Mouse (Mus musculus): ENCODE results near the gene Dclk2. TPM values are rescaled to one million over a fixed set of nuclear protein-coding genes. Genes with fewer than 3 reads are reported as not detected.

Gene Dclk2
- total RNA-seq (2021) = 10 to 100 TPM; 60.7 to 60.9 TPM
- long read RNA-seq, experiment 1, partial matches to known transcripts = 4 of 52 reads
- long read RNA-seq, experiment 1, other reads (novel, unspliced or antisense) = 47 of 52 reads
- long read RNA-seq, experiment 2, partial matches to known transcripts = 4 of 34 reads
- long read RNA-seq, experiment 2, other reads (novel, unspliced or antisense) = 28 of 34 reads

DNA sequence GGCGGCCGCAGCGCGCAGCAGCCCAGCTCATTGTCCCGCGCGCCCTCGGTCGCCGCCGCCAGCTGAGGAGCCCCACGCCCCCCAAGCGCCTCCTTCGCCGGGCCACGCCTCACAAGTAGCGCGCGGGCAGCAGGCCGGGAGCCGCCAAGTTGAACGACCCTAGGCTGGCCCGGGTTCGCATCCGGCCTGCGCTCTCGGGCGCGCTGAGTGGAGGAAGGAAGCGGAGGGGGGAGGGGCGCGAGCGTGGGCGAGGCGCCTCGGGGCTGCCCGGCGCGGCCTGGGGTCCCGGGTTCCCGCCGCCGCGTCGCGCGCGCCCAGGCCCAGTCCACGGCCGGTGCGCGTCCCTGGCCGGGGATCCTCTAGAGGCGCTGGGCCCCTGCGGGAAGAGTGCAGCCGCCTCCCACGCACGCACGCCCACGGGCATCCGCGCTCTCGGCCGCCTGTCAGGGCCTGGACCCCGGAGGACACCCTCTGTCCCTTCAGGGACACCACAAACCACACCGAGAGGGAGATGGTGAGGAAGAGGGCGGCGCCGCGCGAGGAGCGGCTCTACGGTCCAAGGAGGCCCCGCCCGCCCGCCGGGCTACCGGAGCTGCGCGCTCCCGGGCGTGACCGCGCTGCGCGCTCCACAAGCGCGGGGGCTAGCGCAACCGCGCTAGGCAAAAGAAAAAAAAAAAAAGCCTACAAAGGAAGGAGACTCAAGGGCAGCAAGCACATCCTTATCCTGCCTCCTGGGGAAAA, at the start of gene Dclk2:
Gene Dclk2, minus strand, starts transcription at position 510 of the 741 bp plus-strand sequence.
- peak; percentile 72 to 85 for DNase-seq (ENCODE audit: low spot score in 2 of 2)

DNA sequence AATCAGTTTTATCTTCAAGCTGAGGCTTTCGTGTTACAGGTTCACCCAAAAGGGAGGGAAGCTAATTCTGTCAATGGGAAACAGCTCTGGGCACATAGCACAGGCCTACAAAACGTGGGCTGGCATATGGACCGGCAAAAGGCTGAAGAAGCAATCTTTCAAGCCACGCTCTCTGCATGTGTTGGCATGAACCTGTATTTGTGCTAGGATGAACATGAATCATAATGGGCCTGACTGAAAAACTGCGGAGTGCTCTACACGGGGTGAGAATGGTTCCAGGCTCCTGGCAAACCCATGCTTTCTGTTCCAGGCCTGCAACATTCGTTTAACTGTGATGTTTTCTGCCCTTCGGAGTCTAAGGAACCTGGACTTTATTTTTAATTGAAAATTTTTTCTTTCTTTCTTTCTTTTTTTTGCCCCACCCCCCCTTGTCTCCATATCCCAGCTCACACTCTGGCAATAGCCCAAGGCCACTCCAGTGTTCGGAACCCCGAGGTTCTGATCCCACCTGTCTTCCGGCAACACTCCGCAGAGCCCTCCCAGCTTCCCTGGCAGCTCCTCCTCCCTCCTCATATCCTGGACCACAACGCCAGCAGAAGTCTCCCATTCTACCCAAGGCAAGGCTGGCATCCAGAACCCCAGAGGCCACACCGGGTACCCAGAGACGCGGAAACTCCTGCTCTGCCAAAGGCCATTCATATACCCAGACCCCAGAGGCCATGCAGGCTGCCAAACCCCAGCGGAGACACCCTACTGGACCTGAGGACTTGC, 42.2 kb upstream of the Dclk2 start:
- DNase-seq (ENCODE audit: low spot score in 2 of 2) = no peak

DNA sequence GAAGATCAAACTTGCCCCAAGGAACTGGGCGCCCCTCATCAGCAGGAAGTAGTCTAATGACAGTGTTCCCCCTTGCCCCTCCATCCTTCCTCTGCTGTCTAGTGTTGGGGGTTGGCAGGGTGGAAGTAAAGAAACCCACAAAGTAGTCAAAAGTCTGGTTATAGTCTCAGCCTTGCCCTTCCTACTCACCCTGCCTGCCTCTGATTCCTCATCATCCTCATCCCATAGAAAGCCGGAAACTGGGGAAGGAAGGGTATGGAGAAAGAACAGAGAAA, 40.7 kb upstream of the Dclk2 start:
- DNase-seq (ENCODE audit: low spot score in 2 of 2) = no peak

DNA sequence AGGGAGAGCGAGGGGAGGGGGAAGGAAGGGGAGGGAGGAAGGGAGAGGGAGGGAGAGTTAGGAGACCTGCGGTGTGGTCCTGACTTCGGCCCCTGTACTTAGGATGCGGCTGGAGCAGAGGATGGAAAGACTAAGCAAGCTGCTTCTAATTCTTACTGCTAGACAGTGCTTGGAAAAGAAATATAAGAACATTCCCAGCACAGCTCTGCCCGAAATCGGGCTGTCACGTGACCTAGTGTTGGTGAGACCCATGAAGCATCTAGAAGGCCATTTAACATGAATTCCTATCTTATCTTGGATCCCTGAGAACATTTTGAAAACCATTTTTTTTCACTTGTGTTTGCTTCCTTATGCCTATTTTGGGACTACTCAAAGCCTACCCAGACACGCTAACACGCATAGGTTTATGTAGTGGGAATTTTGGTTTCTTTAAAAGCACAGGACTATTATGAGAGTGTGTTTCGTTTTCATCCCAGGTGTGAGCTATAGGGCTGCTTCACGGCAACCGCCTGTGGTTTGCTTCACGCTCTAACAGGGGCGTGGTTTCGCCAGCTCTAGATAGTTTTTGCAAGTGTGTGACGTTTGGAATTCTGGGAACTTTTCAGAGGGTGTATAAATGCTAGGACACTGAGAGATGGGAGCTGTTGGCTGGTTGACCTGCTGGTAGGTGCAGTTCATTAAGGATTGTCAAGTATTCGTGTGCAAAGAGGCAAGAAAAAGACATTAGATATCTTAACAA, 40.2 kb upstream of the Dclk2 start:
- DNase-seq (ENCODE audit: low spot score in 2 of 2) = no peak

DNA sequence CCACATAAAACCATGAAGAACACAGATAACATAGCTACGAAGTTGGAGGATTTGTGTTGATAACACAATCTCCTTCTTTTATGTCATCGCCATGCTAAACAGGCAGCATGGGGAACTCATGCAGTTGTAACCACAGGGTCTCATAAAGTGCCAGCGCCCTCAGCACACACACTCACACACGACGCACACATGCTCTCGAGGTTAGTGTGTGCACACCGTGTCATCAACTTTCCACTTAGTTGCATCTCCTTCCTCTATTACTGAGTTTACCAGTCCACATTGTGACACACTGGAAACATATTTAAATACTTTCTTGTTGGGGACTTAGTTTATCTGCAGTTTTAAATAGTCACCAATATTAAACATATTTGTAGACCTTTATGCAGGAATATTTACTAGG, 38.4 kb upstream of the Dclk2 start:
- DNase-seq (ENCODE audit: low spot score in 2 of 2) = no peak

DNA sequence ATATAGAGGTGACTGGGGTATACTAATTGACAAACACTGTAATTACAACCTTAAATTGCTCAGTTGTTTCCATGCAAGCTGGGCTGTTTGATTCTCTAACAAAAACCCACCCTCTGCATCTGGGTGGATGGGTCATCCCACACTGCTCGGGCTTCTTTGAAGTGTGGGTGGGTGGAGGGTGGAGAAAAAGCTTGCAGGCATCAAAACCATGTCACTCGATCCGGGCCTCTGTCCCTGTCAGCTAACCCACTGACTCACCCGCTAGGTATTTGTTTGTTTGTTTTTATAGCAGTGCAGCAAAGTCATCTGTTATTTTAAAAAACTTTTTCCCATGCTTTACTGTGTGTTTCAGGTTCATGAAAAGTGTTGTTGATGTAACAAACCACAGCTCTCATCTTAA, 34.7 kb upstream of the Dclk2 start:
- DNase-seq (ENCODE audit: low spot score in 2 of 2) = no peak

DNA sequence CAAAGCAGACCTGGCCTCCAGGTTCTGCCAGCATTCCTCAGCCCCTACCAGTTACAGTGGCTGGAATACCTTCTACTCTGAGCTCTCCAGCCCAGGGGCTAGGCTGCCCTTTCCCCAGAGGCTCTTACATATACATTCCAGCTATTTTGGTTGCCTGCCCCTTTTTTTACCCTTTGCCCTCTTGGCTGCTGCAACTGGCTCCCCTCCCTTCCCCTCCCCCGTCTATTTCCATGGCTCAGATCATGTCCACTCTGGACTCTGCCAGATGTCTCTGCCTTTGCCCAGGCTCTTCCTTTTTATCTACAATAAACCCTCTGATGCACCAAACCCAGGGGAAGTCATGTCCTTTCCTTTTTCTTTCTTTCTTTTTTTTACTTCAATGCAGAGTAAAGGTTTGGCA, 33.9 kb upstream of the Dclk2 start:
- DNase-seq (ENCODE audit: low spot score in 2 of 2) = no peak

DNA sequence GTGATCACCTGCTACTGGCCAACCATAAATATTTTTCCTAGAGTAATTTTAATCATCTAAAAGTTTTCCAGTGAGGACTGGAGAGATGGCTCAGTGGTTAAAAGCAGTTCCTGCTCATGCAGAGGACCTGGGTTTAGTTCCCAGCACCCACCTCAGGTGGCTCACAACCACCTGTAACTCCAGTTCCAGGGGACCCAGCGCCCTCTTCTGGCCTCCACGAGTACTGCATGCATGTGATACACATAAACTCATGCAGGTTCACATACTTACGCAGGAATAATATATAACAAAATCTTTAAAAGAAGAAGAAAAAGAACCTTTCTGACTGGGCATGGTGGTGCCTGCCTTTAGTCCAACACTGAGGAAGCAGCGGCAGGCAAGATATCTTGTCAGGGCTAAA, 33.2 kb upstream of the Dclk2 start:
- no peak for DNase-seq (ENCODE audit: low spot score in 2 of 2)

DNA sequence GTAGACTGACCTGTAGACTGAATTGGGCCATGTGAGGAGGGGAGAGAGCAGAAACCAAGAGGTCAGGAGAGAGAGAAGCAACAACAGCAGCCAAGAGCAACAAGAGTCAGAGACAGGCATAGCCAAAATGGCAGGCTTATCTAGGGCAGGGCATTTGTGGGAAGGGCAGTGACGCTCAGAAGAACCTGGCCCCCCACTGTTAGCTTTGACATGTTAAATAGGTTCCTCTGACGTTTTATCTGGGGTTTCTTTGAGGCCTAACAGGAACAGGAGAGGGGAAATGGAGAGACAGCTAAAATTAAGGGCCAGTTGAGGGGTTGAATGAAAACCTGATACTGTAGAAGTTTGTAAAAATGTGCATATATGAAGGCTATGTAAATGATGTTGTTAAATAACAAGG, 30.0 kb upstream of the Dclk2 start:
- DNase-seq (ENCODE audit: low spot score in 2 of 2) = no peak

DNA sequence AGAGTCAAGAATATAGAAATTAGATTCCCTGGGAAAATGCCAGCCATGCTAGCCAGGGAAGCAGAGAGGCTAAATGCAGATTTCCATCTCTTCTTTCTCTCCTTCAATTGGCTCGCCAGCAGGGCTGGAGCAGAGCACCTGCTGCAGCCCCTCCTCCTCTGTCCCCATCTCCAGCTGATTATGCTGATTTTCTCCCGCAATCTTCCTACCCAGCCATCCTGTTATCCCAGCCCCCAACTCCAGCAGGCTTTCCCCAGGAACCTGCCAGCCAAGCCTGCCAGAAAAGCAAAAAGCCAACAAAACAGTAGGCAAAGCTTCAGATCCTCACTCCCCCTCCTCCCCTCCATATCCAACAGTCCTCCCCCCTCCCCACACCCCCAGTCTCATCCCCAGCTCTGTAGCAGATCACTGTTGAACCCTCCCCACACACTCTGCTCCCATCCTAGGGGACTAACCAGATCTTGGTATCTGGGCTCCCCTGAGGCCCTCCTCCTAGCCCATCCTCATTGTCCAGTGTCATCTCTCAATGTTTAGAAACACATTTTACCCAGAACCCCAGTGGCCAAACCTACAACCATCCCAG, 15.7 kb upstream of the Dclk2 start:
- DNase-seq (ENCODE audit: low spot score in 2 of 2) = peak in 1 of 2 experiments; percentile 31

DNA sequence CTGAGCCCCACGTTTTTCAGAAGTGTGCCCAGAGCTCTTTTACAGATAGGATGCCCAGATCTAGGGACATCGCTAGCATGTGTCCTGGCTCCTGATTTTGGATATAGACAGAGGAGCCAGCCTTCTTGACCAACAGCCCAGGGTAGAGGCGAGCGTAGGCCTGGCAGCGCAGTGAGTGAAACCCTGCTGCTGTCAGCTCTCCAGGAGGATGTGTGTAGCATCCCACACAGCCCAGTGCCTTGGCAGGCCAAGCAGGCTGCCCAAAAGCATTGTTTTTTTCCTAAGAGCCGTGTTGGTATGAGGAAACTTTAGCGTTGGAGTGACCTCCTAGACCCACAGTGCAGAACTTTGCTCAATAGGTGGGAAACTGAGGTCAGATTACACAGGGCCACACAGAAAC, 12.8 kb upstream of the Dclk2 start:
- DNase-seq (ENCODE audit: low spot score in 2 of 2) = no peak

DNA sequence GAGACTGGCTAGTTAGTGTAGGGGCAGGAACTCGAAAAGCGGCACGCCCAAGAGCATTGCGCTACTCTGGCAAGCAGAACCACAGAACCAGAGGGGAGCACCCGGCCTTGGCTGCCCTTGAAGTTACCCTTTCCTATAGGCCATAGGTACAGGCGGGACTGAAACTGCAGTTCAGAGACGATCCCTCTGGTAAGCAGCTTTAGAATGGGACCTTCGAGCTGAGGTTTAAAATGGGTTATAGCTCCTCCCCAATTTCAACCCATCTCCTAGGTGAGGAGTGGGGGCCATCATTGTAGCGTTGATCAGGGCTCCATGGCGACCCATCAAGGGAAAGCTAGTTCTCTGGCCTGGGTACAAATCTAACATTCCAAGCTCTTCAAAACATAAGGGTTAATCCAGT, 3.0 kb upstream of the Dclk2 start:
- no peak for DNase-seq (ENCODE audit: low spot score in 2 of 2)

DNA sequence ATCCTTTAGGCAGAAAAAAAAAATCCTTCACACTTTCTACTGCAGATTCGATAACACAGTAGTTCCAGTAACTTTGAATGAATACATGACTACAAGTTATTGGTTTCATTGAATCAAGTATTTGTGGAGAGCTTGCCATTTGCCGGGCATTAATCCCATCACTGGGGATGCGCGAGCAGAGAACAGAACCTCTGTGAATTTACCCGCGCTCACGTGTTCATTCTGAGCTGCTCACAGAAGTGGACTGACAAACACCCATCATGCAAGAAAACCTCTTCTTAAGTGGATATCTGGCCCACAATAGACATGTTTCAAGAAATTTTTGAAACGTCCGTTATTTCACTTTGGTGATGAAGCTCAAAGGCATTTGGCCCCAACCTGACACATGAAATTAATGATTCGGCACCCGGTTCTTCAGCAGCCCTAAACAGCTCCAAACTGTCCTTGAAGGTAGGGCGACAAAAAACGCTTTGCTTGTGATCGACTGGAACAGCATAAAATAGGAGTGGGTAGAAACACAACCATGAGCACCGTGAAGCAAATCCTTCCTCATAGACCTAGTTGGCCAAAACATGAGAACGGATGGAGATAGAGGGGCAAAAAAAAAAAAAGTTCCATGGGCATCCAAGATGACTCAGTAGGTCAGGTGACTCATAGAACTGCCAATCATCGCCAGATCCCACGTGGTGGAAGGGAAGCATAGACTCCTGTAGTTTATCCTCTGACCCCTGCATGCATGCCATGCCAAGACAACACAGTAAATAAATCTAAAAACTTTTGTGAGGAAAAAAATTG, 726 bp upstream of the Dclk2 start:
- peak in 1 of 2 experiments; percentile 17 for DNase-seq (ENCODE audit: low spot score in 2 of 2)

DNA sequence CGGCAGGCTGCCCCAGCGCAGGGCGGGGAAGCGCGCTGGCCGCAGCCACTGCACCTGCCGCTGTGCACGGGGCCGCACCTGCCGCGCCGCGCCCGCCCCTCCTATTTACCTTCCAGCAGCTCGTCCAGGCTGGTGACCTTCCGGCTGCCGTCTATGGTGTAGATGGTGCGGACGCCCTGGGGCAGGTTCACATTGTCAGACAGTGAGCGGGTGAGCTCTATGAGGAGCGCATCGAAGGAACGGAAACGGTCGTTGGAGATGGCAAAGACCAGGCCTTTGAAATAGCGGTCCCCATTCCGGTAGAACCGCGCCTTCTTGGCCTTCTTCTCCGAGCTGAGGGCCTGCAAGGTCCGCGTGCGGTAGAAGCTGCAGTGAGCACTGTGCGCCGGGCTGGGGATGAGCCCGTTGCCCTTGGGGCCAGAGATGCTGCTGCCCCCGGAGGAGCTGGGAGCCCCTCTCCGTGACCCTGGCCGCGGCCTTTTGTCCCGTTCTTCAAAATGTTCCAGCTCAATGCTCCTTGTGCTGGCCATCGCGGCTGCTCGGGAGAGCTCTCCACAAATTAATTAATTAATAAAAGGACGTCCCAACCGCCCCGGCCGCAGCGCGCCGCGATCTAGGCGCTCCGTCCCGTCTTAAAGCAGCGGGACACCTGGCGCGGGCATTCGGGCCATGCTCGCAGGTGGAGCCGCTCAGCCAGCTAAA, 860 bp downstream of the Dclk2 start:
- DNase-seq (ENCODE audit: low spot score in 2 of 2) = peak; percentile 23 to 33

DNA sequence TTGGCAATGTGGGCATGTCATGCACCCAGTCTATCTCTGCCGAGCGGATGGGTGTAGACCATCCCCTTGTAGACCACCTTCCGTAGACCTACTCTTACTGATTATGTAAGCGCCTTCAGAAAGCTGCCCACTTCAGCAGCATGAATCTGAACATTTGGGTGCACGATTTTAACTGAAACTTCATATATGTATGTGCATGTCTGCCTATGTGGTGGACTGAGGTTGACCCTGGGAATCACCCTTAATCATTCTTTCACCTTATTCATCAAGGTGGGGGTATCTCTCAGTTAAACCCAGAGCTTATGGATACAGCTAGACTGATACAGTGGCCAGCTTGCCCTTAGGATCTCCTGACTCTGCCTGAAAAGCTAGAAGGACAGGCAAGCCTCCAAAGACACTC, 3.6 kb downstream of the Dclk2 start:
- DNase-seq (ENCODE audit: low spot score in 2 of 2) = no peak

DNA sequence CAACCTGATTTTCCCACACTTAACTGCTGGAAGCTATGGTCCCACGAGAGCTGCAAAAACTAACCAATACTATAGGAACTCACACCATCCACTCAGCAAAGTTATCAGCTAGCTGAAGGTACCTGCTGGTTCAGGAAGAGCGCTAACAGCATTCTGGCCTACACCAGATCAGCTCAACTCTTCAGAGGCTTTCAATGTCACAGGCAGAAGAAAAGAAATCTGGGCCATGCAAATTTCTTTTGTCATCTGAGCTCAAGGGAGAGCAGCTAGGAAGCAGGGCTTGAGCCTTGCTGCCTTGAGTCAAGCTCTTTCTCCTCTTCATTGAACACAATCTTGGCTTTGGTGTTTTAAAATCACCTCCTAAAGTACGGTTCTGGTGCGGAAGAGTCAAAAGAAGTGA, 4.0 kb downstream of the Dclk2 start:
- DNase-seq (ENCODE audit: low spot score in 2 of 2) = no peak

DNA sequence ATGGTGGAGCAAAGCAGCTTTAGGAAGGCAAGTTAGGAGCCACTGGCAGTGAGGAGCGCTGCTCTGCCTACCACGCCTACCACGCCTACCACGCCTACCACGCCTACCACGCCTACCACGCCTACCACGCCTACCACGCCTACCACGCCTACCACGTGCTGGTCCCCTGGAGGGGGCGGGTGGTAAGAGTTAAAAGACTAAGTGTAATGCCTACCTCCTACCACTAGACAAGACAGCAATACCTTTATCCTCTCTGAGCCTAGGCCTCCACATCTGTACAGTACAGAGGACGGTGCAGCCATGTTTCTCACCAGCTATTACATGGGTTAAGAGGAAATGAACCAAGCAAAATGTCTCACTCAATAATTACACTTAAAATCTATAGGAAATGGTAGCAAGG, 5.4 kb downstream of the Dclk2 start:
- no peak for DNase-seq (ENCODE audit: low spot score in 2 of 2)

DNA sequence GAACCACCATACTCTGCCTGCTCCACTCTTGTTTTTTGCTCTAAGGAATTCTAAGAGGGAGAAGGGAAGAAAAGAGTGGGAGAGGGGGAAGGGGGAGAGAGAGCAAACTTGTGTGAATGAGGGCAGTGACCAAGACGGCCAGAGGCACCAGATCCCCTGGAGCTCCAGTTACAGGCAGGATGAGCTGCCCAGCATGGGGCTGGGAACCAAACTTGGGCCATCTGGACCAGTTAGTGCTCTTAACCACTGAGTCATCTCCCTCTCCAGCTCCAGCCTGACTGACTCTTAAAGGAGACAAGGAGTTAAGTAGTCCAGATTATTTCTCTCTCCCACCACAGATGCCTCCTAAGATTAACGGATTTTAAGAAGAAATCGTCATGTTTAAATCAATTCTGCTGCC, 6.3 kb downstream of the Dclk2 start:
- no peak for DNase-seq (ENCODE audit: low spot score in 2 of 2)

DNA sequence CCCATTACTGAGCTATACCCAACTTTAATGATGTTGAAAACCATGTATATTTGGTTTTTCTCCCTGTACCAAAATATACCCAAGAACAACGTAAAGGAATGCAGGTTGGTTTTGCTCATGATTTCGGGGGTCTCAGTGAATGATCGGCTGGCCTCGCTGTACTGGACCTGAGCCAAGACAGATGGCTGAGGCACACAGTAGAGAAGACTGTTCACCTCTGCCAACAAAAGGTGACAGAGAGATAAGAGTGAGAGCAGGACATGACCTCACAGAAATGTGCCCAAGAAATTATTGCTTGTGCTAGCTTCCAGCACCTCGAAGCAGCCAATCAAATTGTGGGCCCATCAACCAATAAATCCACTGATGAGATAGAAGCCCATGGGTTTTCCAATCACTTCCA, 22.3 kb downstream of the Dclk2 start:
- no peak for DNase-seq (ENCODE audit: low spot score in 2 of 2)

DNA sequence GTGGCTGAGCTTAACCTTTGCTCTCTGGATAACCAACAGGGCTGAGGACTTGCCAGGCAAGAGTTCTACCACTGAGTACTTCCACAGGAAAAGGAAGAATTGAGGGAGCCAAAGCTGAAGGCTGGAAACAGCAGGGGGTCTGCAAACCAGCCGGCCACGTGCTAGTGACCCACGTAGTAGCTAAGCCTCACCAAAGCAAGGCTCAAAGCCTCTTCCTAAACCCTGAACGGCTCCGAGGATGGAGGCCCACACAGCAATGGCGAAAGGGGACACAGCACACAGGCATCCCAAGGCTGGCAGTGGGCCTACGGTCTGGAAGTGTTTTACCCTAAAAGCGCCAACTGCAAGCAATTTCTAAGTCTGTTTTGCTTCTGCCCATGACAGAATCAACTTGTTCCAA, 23.1 kb downstream of the Dclk2 start:
- peak in 1 of 2 experiments; percentile 15 for DNase-seq (ENCODE audit: low spot score in 2 of 2)

Data from left cerebral cortex, adult 18-20 months (tissue).